Comparison of ENCODE assay signal across 8 mouse cellular contexts in genomic region chr17:66451143-66451542, GRCm38 (mm10). TPM values are rescaled to one million over a fixed set of nuclear protein-coding genes. Genes with fewer than 3 reads are reported as not detected.
A peak's percentile ranks its signal among the peaks of the same experiment; 100 is the strongest.
DNase-seq lines count a peak whose midpoint lies in the region; ATAC-seq lines count a peak whose summit lies in the region.

No protein-coding gene starts in this region.

- DNase-seq in liver, result peak; percentile 76
- peak; percentile 83 for DNase-seq in heart, adult 8-10 months (ENCODE audit: low spot score)
- peak; percentile 89 for DNase-seq in kidney, adult 18-20 months
- DNase-seq in limb, embryonic 10.5 days (ENCODE audit: low spot score), result peak; percentile 93
- DNase-seq in splenic B cell, adult 2 months (ENCODE audit: low read depth, low spot score), result peak; percentile 64

- H3K4me3 ChIP-seq in liver, embryonic 12.5 days, result no peak overlapping the region
- no peak overlapping the region for H3K4me3 ChIP-seq in embryonic facial prominence, embryonic 12.5 days
- H3K4me3 ChIP-seq in limb, embryonic 10.5 days, result 0 out of 2 replicates have a peak overlapping the region, but pooled peaks have one; percentile 86
- no peak overlapping the region for H3K4me3 ChIP-seq in midbrain, embryonic 16.5 days (ENCODE audit: low read depth, low read length)

- no peaks in the 10 kb centered on the region for H3K9me3 ChIP-seq in liver, embryonic 12.5 days (replicated peaks)
- no peaks in the 10 kb centered on the region for H3K9me3 ChIP-seq in embryonic facial prominence, embryonic 12.5 days
- H3K9me3 ChIP-seq in limb, embryonic 10.5 days (replicated peaks), result no peaks in the 10 kb centered on the region
- no peaks in the 10 kb centered on the region for H3K9me3 ChIP-seq in midbrain, embryonic 16.5 days (replicated peaks; ENCODE audit: control insufficient read depth, low read length, poor library complexity, severe bottlenecking)

- no peak overlapping the region for H3K27ac ChIP-seq in liver, embryonic 12.5 days
- no peak overlapping the region for H3K27ac ChIP-seq in embryonic facial prominence, embryonic 12.5 days
- no peak overlapping the region for H3K27ac ChIP-seq in limb, embryonic 10.5 days
- no peak overlapping the region for H3K27ac ChIP-seq in midbrain, embryonic 16.5 days (ENCODE audit: low read length)

- ATAC-seq in liver, embryonic 12.5 days, result no peak
- ATAC-seq in embryonic facial prominence, embryonic 12.5 days (ENCODE audit: insufficient number of reproducible peaks, insufficient read depth, low FRiP score, low TSS enrichment), result no peak
- ATAC-seq in midbrain, embryonic 16.5 days, result no peak

- WGBS in liver, embryonic 12.5 days (ENCODE audit: insufficient replicate concordance), result 3% methylated on average over 11 of the region's 11 CpGs
- 2% methylated on average over 11 of the region's 11 CpGs for WGBS in embryonic facial prominence, embryonic 12.5 days
- WGBS in limb, embryonic 10.5 days, result 2% methylated on average over 11 of the region's 11 CpGs
- WGBS in midbrain, embryonic 16.5 days, result under 1% methylated on average over 11 of the region's 11 CpGs

- no peaks in the 10 kb centered on the region for H3K36me3 ChIP-seq in liver, embryonic 12.5 days
- H3K36me3 ChIP-seq in embryonic facial prominence, embryonic 12.5 days, result no peaks in the 10 kb centered on the region
- no peaks in the 10 kb centered on the region for H3K36me3 ChIP-seq in limb, embryonic 10.5 days
- H3K36me3 ChIP-seq in midbrain, embryonic 16.5 days (ENCODE audit: control insufficient read depth, insufficient read depth, low read length), result no peaks in the 10 kb centered on the region
- no peaks in the 10 kb centered on the region for H3K36me3 ChIP-seq in splenic B cell, adult 2 months (ENCODE audit: control insufficient read depth, insufficient read depth, low read length, poor library complexity, severe bottlenecking)

- no peak overlapping the region for H3K4me2 ChIP-seq in liver, embryonic 12.5 days
- 0 out of 2 replicates have a peak overlapping the region, but pooled peaks have one; percentile 89 for H3K4me2 ChIP-seq in embryonic facial prominence, embryonic 12.5 days (replicated peaks)
- peak overlapping the region; percentile 94 for H3K4me2 ChIP-seq in midbrain, embryonic 16.5 days (ENCODE audit: low read length)

- no peak overlapping the region for H3K9ac ChIP-seq in liver, embryonic 12.5 days
- H3K9ac ChIP-seq in embryonic facial prominence, embryonic 12.5 days, result no peak overlapping the region
- H3K9ac ChIP-seq in midbrain, embryonic 16.5 days (ENCODE audit: low read depth, low read length), result no peak overlapping the region

- H3K4me1 ChIP-seq in liver, embryonic 12.5 days, result peaks cover 18% of the 10 kb centered on the region
- peaks cover 29% of the 10 kb centered on the region for H3K4me1 ChIP-seq in embryonic facial prominence, embryonic 12.5 days
- H3K4me1 ChIP-seq in limb, embryonic 10.5 days, result peaks cover 48% of the 10 kb centered on the region
- peaks cover 25% of the 10 kb centered on the region for H3K4me1 ChIP-seq in midbrain, embryonic 16.5 days (ENCODE audit: control insufficient read depth, insufficient read depth, low read length)

- H3K27me3 ChIP-seq in liver, embryonic 12.5 days (replicated peaks), result peaks cover 80% of the 10 kb centered on the region
- peaks cover 20% of the 10 kb centered on the region for H3K27me3 ChIP-seq in embryonic facial prominence, embryonic 12.5 days
- H3K27me3 ChIP-seq in limb, embryonic 10.5 days (ENCODE audit: low read depth, poor library complexity, severe bottlenecking), result peaks cover 51% of the 10 kb centered on the region
- no peaks in the 10 kb centered on the region for H3K27me3 ChIP-seq in midbrain, embryonic 16.5 days (ENCODE audit: control insufficient read depth, insufficient read depth, low read depth, low read length)
- peaks cover 4% of the 10 kb centered on the region; the same call in 1 of the 2 replicates for H3K27me3 ChIP-seq in splenic B cell, adult 2 months (ENCODE audit: control insufficient read depth, insufficient read depth, low read length, poor library complexity, severe bottlenecking)

RNA-seq across cellular contexts. Expression of gene Mtcl1, which starts 1.6 kb away (rescaled TPM):
- polyA plus RNA-seq in liver, embryonic 12.5 days (2016; fragmentation: Nextera tagmentation; extraction: Ambion mirVana), result 0.60 and 0.75 TPM in 2 replicates
- 9.5 and 10.4 TPM in 2 replicates for polyA plus RNA-seq in embryonic facial prominence, embryonic 12.5 days (2016; fragmentation: Nextera tagmentation; extraction: Ambion mirVana)
- 1 to 10 TPM; 4.4 to 6.8 (median 5.3) TPM for total RNA-seq in heart, adult 8-10 months (2022)
- 5.6 and 7.6 TPM in 2 replicates for polyA plus RNA-seq in limb, embryonic 10.5 days (2016; fragmentation: Nextera tagmentation; extraction: Ambion mirVana)
- 29.4 and 34.7 TPM in 2 replicates for polyA plus RNA-seq in midbrain, embryonic 16.5 days (2015; fragmentation: Nextera tagmentation; extraction: Ambion mirVana)
